Mouse (Mus musculus): ENCODE measurements at regions not wholly inside any gene's neighbourhood (a gene's known extent, or its start where the extent isn't known, plus 50 kb on each side); places are given as distances from the start of the nearest gene placed in this dataset.

- TF ChIP-seq POLR2A (IDR thresholded peaks at IDR 0.05; ENCODE audit: insufficient read depth, low read length) (no peak), EP300 (IDR thresholded peaks at IDR 0.05; ENCODE audit: insufficient read depth, low read depth, low read length) (no peak), CTCF (IDR thresholded peaks at IDR 0.05; ENCODE audit: low read depth, low read length) (no peak)
Observed at GRCm38 (mm10) chr4:152832757-152833363, 355.2 kb upstream of the Kcnab2 start.

Measured in ES-Bruce4 (cell line).